Mouse (Mus musculus): ENCODE results near the gene Cabp1.
"Not testable (repeated sequence)": the region's sequence is repeated elsewhere in the genome, so short reads cannot be mapped to it uniquely, and the experiment has no call there.

Cabp1 gene

DNA sequence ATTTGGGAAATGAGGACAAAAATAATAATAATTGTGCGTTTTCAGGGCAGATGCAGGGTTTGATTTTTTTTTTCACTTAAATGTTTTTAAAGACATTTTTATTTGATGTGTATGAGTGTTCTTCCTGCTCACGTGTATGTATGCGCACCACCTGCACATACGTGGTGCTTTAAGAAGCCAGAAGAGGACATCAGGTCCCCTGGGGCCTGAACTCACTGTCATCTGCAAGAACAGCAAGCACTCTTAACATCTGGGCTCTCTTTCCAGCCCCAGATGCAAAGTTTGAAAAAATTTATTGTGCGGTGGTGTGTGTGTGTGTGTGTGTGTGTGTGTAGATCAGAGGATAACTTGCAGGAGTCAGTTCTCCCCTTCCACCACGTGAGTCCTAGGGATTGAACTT is 16.3 kb downstream of the Cabp1 start:
- no peak for DNase-seq (ENCODE audit: low read depth)

DNA sequence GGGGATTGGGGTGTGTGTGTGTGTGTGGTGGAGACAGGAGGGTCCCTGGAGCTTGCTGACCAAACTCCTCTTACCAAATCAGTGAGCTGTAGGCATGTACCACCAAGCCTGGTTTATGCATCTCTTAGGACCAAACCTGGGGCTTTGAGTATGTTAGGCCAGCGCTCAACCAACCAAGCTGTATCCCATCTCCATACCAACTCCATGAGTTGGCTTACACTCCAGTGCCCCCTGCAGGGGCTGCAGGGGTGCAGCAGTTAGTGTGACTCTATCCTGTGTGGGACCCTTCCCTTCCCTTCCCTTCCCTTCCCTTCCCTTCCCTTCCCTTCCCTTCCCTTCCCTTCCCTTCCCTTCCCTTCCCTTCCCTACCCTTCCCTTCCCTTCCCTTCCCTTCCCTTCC is 19.6 kb downstream of the Cabp1 start:
- peak; percentile 57 for DNase-seq (ENCODE audit: low read depth)

DNA sequence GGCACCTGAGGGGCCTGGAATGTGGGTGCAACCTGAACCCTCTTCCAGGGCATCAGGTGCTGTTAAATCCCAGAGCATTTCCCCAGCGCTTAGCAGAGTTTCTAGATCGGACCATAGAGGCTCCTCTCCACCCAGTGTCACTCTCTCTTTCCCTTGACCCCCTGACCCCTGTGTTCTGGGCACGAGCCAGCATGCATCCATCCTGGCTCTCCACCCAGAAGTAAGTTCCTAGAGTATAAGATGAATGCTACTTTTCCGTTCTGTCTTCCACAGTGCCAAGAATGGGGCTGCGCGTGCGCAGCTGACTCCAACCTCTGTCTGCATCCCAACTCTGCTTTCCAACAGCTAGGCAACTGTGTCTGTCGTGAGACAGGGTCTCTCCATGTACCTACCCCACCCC is 24.0 kb downstream of the Cabp1 start:
- no peak for DNase-seq (ENCODE audit: low read depth)

DNA sequence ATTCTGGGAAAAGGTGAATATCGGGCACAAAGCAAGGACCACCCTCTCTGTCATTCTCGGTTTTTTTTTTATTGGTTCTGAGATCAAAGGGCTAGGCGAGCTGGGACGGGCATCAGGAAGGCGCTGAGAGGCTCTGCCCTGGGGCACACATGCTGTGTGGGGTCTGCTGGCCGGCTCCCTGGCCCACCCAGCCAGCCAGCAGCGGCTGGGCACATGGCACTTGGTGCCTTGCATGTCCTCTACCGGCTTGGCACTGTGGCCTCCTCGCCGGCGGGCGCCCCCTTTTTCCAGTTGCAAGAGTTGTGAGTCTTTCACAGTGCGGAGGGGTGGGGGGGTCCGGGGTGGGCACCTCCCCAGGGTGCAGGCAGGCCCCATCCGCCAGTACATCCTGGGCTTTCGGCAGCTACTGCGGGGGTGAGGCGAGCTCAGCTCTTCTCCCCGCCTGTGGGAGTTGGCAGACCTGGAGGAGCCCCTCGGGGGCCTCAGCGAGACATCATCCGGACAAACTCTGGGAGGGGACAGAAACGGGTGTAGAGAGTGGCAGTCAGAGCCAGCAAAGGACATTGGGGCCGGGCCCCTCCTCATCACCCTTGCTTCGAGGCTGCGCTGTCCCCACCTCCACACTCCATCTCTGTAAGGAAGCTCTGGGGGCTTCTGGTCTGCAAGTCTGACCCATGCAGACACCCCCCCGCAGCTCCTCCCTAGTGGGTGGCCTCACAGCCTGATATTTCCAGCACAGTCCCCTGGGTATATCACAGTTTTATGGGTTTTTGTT is 25.4 kb downstream of the Cabp1 start:
- no peak for DNase-seq (ENCODE audit: low read depth)

DNA sequence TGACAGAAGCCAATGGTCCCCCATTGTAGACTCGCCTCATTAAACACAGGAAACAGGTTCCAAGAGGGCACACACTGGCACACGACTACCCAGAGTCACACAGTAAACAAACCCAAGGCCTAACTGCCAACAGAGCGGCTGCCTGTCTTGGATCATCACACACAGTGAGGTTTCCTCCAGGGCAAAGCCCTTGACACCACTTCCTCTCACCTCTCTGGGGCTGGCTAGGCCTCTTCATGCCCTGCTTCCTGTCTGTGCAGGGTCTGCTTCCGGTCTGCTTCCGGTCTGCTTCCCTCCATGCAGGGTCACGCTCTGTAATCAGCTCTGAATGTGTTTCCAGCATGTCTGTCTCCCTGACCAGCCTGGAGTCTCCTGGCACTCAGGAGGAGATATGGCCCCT is 26.8 kb downstream of the Cabp1 start:
- DNase-seq (ENCODE audit: low read depth) = peak; percentile 93

DNA sequence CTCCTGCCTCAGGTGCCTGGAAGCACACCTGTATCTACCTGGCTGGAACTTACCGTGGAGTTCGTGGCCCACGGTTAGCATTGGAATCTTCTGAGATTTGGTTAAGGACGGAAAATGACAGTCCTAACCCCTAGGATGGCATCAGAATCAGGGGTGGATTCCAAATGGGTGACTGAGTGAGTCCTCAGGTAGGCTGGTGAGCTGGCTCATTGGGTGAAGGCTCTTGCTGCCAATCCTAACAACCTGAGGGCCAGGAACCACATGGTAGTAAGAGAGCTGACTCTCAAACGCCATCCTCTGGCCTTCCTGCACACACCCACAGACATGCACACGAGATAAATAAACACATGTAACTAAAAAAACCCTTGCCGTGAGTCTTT is 27.4 kb downstream of the Cabp1 start:
- DNase-seq (ENCODE audit: low read depth) = peak; percentile 36

DNA sequence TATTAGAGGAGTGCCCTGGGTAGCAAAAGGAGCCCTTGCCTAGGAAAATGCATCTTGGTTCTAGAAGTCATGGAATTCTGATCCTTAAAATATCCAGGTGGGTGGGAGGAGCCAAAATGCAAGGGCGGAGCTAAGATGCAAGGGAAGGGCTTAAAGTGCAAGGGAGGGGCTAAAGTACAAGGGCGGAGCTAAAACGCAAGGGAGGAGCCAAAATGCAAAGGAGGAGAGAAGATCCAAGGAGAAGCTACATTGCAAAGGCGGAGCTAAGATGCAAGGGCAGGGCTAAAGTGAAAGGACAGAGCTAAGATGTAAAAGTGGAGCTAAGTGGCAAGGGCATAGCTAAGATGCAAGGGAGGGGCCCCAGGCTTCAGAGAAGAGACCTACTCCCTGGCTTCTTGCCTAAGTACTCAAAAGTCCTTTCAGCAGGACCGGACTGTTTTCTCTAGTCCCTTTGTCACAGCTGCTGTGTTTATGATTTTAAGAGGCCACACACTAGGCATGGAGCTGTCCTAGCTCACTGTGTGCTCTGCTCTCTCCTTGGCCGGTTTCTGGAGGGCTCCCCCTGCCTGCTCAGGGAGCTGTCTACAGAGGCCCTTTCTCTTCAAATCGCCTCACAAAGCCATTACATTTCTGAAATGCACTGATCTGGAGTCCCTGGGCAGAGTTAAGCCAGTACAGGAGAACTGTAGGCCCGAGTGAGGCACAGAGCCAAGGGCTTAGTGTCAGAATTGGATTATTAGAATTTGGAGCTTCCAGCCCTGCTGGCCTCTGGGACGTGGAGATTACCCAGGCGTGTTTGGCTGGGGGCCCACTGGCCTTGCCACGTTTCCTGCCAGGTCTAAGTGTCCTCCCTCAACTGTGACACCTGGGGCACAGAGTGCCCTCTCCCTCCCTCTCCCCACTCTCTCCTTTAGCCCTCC is 28.0 kb downstream of the Cabp1 start:
- DNase-seq (ENCODE audit: low read depth) = peak; percentile 86

DNA sequence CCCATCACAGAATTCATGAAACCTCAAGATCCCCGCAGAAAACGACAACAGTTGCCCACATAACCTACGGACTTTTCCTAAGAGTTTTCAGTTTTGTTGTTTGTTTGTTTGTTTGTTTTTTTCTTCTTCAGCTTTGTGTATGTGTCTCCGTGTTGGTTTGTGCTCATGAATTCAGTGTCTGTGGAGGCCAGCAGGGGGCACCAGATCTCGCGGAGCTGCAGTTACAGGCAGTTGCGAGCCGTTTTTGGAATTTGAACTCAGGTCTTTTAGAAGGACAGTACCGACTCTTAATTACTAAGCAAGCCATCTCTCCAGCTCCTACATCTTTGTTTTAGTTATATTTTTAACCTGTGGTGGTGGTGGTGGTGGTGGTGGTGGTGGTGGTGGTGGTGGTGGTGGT is 28.8 kb downstream of the Cabp1 start:
- peak; percentile 59 for DNase-seq (ENCODE audit: low read depth)

DNA sequence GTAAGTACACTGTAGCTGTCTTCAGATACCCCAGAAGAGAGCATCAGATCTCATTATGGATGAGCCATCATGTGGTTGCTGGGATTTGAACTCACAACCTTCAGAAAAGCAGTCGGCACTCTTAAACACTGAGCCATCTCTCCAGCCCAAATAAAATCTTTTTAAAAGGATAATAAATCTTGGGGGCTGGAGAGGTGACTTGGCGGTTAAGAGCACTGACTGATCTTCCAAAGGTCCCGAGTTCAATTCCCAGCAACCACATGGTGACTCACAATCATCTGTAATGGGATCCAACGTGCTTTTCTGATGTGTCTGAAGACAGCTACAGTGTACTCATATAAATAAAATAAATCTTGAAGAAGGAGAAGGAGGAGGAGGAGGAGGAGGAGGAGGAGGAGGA is 29.7 kb downstream of the Cabp1 start:
- not testable (repeated sequence) for DNase-seq (ENCODE audit: low read depth)

DNA sequence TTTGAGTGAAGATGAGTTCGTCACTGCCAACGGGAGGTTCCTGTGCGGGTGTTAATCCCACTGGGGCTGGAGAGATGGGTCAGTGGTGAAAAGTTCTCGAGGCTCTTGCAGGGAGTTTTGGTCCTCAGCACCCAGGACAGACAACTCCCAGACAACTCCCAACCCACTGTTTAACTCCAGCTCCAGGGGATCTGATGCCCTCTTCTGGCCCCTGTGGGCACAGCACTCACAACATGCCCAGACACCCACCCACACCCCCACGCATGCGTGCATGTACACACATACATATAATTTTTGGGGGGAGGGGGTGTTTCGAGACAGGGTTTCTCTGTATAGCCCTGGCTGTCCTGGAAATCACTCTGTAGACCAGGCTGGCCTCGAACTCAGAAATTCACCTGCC is 30.6 kb downstream of the Cabp1 start:
- peak; percentile 62 for DNase-seq (ENCODE audit: low read depth)

DNA sequence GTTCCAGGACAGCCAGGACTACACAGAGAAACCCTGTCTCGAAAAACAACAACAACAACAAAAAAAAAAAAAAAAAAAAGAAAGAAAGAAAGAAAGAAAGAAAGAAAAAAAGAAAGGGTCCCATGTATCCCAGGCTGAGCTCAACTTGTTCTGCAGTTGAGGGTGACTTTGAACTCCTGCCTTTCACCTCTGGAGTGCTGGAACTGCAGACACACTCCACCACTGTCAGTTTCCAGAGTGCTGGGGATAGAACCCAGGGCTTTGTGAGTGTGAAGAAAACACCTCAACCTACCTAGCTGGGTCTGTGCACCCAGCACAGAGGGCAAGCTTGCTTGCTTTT is 32.3 kb downstream of the Cabp1 start:
- DNase-seq (ENCODE audit: low read depth) = not testable (repeated sequence)

DNA sequence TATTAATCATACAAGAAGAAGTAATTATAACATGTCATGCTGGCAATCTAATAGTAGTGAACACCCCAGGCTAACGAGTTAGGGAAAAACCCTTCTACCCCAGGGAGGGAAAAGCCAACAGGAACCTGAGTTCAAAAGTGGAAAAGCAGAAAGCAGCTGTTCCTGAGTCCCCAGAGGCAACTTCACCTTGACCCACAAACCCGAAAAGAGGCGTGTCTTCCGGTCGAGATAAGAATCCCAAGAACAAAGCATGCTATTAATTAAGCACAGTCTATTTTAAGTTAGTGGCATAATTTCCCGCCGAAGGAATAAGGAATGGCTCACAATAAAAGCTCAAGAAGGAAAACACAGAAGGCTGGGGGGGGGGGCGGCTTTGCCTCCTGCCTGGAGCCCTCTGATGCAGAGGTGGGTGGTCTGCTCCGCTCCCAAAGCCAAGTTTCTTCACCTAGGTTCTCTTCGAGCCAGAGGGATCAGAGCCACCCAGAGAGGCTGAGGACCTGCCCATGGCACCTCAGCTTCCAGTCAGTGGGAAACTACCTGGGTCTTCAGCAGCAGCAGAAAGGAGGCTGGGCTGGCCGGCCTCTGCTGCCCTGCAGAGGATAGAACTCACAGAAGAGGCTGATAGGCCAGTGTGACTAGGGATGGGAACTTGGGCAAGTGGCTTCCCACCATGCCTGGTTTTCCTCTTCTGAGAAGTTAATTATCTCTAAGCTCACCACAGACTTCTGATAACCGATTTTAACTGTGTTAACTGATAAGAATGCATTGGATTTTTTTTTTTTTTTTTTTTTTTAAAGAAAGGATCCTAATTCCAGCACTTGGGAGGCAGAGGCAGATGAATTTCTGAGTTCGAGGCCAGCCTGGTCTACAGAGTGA is 32.9 kb downstream of the Cabp1 start:
- DNase-seq (ENCODE audit: low read depth) = peak; percentile 76

DNA sequence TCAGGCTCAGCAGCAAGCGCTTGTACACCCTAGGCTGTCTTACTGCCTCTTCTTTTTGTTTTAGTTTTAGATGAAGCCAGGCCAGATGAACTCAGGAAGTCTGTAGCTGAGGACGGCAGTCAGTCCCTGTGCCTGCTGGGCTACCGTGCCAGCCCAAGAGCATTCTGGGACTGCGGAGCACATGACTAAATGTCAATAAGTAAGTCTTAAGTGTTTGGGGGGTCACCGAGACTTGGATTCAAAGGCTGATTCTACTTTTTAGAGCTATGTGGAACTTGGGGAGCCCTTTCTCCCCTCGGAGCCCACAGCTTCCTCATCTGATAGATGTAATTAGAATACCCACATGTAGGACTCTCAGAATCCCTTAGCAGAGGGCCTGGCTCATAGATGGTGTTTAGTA is 33.5 kb downstream of the Cabp1 start:
- DNase-seq (ENCODE audit: low read depth) = peak; percentile 64

DNA sequence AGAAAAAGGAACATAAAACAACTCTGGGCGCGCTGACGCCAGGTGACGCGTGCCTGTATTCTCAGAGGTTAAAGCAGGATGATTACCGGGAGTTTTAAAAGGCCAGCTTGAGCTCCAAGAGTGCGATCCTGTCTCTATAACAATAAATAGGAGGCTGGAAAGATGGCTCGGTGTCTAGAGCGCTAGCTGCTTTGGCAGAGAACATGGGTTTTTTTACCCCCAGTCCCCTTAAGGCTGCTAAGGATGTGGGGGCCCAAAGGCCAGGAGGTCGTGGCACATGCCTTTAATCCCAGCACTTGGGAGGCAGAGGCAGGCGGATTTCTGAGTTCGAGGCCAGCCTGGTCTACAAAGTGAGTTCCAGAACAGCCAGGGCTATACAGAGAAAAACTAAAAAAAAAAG is 35.0 kb downstream of the Cabp1 start:
- DNase-seq (ENCODE audit: low read depth) = no peak

DNA sequence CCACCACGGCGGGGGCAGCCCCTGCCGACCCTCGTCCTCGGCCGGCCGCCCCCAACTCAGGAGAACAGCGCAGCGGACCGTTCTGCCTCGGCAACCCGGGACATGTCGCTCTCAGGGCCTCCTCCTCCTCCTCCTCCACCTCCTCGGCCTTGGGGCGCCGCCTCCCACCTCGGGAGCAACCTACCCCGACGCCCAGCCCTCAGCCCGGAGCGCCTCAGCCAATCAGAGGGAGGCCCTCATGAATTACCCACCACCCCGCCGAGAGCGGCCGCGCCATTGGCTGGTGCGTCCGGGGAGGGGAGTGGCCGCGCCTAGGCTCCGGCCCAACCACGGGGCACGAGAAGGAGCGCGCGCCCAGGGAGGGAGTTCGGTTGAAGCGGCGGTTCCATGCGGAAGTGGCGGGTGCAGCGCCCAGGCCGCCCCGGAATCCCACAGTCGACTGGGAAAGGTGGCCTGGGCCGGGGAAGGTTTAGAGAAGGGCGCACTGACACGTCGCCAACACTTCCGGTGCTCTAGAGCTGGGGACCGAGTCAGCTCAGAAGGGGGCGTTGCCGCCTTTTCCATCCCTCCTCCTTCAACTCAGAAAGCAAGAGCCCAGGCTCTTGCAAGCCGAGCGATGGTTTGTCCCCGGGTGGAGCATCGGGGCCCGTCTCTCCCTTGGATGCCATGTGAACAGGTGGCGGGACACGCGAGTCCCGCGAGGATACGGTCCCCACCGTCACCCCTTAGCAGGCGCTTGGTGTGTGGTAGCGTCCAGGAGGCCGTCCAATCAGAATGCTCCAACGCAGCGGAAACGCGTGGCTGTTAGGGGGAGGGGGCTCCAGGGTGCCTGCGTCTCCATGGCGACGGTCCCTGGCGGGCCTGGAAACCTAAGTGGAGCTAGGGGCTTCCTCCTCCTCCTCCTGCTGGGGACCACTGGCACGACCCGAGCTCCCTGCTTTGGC is 35.9 kb downstream of the Cabp1 start, which contains the start of gene Mlec:
TSS of gene Mlec (minus strand) at position 140 of the 944 bp plus-strand sequence.
- DNase-seq (ENCODE audit: low read depth) = peak; percentile 99

DNA sequence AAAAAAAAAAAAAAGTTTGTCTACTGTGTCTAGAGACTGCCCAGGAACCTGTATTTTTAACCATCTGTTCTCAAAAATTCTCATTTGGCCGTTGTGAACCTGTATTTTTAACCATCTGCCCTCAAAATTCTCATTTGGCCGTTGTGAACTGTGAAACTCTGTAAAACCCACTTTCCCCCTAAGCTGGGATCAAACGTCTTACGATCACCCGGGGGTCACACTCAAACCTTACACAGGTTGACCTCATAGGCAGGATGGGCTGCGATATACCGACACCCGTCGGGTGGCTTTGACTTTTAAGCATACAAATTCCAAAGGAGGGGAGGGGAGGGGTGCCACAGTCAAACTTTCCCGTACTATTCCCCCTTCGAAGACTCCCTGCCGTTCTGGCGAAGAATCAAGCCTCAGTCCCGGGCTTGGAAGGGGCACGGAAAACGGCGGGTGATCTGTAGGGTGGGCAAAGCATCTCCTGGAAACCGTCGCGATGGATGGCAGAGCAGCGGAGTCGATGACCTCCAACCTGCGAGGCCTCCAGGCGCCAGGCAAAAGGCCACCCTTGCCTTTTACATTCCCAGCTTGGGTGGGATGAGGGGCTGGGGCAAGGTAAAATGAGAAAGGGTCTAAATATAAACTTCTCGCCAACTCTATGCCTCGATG is 37.1 kb downstream of the Cabp1 start:
- peak; percentile 57 for DNase-seq (ENCODE audit: low read depth)

DNA sequence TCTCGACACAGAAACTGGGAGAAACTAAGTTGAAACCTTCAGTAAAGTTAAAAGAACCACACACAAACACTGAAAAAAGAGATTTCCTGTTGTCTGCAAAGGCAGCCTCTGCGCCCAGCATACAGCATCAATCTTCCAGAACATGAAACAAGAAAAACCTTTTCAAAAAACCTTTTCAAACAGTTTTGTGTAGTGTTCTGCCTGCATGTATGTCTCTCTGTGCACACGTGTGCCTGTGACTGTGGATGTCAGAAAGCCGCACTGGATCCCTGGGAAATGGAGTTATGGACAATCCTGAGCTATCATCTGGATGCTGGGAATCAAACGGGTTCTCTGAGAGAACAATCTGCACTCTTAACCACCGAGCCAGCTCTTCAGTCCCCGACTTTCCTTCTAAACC is 37.8 kb downstream of the Cabp1 start:
- DNase-seq (ENCODE audit: low read depth) = no peak

DNA sequence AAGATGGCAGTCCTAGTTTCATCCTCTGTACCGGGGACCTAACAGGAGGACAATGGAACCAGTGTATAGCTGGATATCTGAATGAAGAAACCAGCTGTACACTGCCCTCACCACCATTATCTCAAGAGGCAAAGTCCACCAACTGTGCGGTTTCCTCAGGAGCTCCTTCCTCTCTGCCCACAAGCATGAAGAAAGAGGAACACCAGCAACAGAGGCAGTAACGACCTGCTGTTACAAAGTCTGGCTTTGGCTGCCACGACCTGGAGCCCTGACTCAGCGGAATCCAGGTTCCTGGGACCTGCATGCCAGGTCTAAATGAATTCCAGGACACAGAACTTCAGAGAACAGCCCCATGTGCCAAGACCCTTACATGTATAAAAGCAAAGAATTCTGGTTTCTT is 38.4 kb downstream of the Cabp1 start:
- DNase-seq (ENCODE audit: low read depth) = peak; percentile 96

DNA sequence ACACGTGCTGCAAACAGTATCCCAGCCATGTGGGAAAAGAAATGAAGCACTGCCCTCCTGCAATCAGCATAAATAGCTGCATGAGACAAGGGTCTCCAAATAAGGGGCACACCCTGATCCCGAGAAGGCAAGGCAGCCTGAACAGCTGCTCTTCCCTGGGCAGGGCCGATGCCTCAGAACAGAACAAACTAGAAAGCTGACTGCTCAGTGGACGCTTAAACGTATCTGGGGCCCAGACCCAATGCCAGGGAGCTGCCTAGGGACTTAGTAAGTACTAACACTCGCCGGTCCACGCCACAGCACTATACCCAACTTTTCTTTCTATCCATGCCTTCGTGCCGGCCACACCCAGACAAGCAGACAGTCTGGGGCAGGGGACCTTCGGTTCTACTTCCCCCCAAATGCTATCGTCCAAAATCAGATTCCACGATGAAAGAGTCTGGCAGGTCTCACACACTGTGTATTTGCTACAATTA is 39.0 kb downstream of the Cabp1 start:
- no peak for DNase-seq (ENCODE audit: low read depth)

DNA sequence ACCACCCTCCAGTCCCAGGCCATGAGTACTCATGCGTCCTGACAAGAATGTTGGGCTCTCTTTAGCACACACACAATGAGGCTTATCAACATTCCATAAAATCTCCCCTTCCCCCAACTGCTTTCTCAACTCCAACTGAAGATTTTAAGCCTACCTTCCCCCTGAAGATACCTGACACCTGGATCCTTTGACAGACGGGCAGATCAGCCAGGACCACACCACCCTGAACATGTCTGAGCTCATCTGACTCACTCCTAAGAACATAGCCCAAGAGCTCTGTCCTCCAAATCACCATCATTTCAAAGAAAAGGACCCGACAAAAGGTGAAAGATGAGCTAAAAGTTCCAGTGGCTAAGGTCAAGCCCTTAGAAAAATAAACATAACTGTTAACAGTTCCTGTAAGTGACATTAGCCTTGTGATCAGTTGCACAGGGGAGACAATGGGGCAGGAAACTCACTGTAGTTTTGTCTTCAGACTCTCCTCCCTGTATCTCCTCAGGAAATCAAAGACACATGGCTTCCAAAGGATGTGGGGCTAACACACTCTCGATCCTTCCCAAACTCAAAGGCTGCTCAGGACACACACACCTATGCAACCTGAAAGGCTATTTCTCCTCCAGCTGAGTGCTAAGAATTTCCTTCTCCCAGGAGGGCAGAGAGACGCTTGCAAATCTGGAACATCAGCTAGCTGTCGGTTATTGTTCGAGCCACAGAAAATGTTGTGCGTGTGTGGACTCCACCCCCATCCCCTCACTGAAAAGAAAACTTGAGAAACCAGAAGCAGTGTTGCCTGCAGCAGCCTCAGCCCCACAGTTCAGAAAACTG is 41.8 kb downstream of the Cabp1 start:
- no peak for DNase-seq (ENCODE audit: low read depth)

All from 416B (cell line).